Mouse (Mus musculus) MEL (cell line): Measurements from ENCODE around the gene Rmnd1.

Experiments
- BHLHE40 ChIP-seq: IDR thresholded peaks from 2 replicates; pipeline ENCODE4 v1.6.1; 2012; ENCODE audit warnings: low read depth, mild to moderate bottlenecking, inconsistent platforms, low read length, improper control_type of control experiment, borderline replicate concordance
- CTCF ChIP-seq, 3 experiments: IDR thresholded peaks in 2 of 3; conservative IDR thresholded peaks in 1 of 3; 2 replicates each; pipeline ENCODE4 v1.5.1; 2011 to 2012; ENCODE audit warnings: low read length in 3 of 3, low read depth in 2 of 3, mild to moderate bottlenecking in 2 of 3, improper control_type of control experiment in 1 of 3, inconsistent platforms in 1 of 3, mixed read lengths in 1 of 3, moderate library complexity in 1 of 3; ENCODE audit not compliant: control insufficient read depth in 1 of 3, insufficient read depth in 1 of 3, poor library complexity in 1 of 3, severe bottlenecking in 1 of 3
- GATA1 ChIP-seq: IDR thresholded peaks from 2 replicates; pipeline ENCODE4 v1.6.1; 2011; ENCODE audit warnings: low read depth, low read length, improper control_type of control experiment
- HCFC1 ChIP-seq: IDR thresholded peaks from 2 replicates; pipeline ENCODE4 v1.6.1; 2012; ENCODE audit warnings: low read depth, mild to moderate bottlenecking, inconsistent platforms, low read length, improper control_type of control experiment, moderate library complexity
- MAX ChIP-seq: IDR thresholded peaks from 2 replicates; pipeline ENCODE4 v1.6.1; 2011; ENCODE audit warnings: low read length, improper control_type of control experiment
- MYB ChIP-seq: IDR thresholded peaks from 2 replicates; pipeline ENCODE4 v1.6.1; 2011; ENCODE audit warnings: mild to moderate bottlenecking, low read depth, low read length, improper control_type of control experiment
- POLR2A ChIP-seq, 2 experiments: IDR thresholded peaks; 2 replicates each; pipeline ENCODE4 v1.6.1; 2011 to 2012; ENCODE audit warnings: low read length in 2 of 2, mild to moderate bottlenecking in 2 of 2, control low read depth in 1 of 2, improper control_type of control experiment in 1 of 2, low read depth in 1 of 2, moderate library complexity in 1 of 2; ENCODE audit not compliant: control insufficient read depth in 1 of 2, insufficient read depth in 1 of 2, poor library complexity in 1 of 2
- TCF12 ChIP-seq: IDR thresholded peaks from 2 replicates; pipeline ENCODE4 v1.6.1; 2014; ENCODE audit warnings: low read depth, mild to moderate bottlenecking, inconsistent platforms, low read length, improper control_type of control experiment, moderate library complexity
- ZC3H11A ChIP-seq: IDR thresholded peaks from 2 replicates; pipeline ENCODE4 v1.6.1; 2012; ENCODE audit warnings: low read depth, mild to moderate bottlenecking, inconsistent platforms, low read length, improper control_type of control experiment

- no peak for TF ChIP-seq CTCF (IDR thresholded peaks at IDR 0.05 in 2 of 3, conservative IDR thresholded peaks at IDR 0.05 in 1 of 3; ENCODE audit: control insufficient read depth in 1 of 3, insufficient read depth in 1 of 3, low read depth in 2 of 3, low read length in 3 of 3, poor library complexity in 1 of 3, severe bottlenecking in 1 of 3)
- no peak for TF ChIP-seq POLR2A (IDR thresholded peaks at IDR 0.05; ENCODE audit: control insufficient read depth in 1 of 2, insufficient read depth in 1 of 2, low read depth in 1 of 2, low read length in 2 of 2, poor library complexity in 1 of 2)
- TF ChIP-seq GATA1 = no peak
- TF ChIP-seq BHLHE40 = no peak
- no peak for TF ChIP-seq TCF12
- TF ChIP-seq MAX = no peak
- no peak for TF ChIP-seq MYB
- no peak for TF ChIP-seq ZC3H11A
- no peak for TF ChIP-seq HCFC1
Observed at GRCm38 (mm10) chr10:4376931-4377330, 55.3 kb downstream of the Rmnd1 start.
